Comparison of ENCODE assay signal across 16 mouse cellular contexts in the genomic region with DNA sequence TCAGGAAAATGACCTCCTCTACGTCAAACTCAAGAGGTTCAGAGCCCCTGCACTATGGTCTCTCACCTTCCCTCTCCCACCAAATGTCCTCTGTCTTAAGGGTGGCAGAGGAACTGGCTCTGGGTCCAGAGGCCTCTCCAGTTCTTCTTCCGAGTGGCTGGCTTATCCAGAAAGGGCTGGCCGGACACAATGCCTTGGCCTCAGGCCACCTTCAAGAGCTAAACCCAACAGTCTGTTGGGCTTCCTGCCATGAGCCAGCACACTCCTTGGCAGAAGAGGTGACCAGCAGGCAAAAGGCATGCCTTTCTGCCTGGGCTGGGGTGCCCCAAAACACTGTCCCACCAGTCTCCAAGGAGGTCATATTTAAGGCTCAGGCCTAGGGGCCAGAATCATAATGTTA.
DNase-seq lines count a peak whose midpoint lies in the region; ATAC-seq and TF ChIP-seq lines count a peak whose summit lies in the region.
"Had no signal": no experiment of that assay in that cellular context is flagged by ENCODE, and none has a peak within 500 bp of the region (broad histone marks: within the 10 kb centered on the region; RNA-seq: fewer than 3 reads in every experiment).

No protein-coding gene starts in this region.

- TF ChIP-seq CTCF in lung, postnatal 0 days (IDR thresholded peaks at IDR 0.05): no peak

- H3K9me3 ChIP-seq in lung, postnatal 0 days (ENCODE audit: low read length): no peaks in the 10 kb centered on the region
- no peaks in the 10 kb centered on the region for H3K9me3 ChIP-seq in hindbrain, embryonic 16.5 days (ENCODE audit: control insufficient read depth, low read length)
- H3K9me3 ChIP-seq: embryonic facial prominence, embryonic 13.5 days; forebrain, embryonic 10.5 days; G1E; kidney, embryonic 15.5 days; liver, embryonic 12.5 days; neural tube, embryonic 13.5 days had no signal

- no peak overlapping the region for H3K4me3 ChIP-seq in lung, postnatal 0 days (ENCODE audit: low read depth, low read length)
- no peak overlapping the region for H3K4me3 ChIP-seq in hindbrain, embryonic 16.5 days (ENCODE audit: low read length)
- H3K4me3 ChIP-seq: embryonic facial prominence, embryonic 13.5 days; forebrain, embryonic 10.5 days; kidney, embryonic 15.5 days; liver, embryonic 12.5 days; neural tube, embryonic 13.5 days had no signal

- DNase-seq in heart, adult 9 months (ENCODE audit: low spot score in 2 of 2): peak; percentile 12 to 49
- DNase-seq in heart, postnatal 25 days (ENCODE audit: low spot score): no peak
- peak; percentile 58 for DNase-seq in brain, adult 2 months (ENCODE audit: low read depth, low spot score)
- peak; percentile 62 for DNase-seq in cerebellum, adult 9-10 months
- DNase-seq in lung, postnatal 0 days (ENCODE audit: low spot score): peak; percentile 44
- DNase-seq in frontal cortex, postnatal 36 days (ENCODE audit: low spot score in 2 of 2): no peak
- no peak for DNase-seq in right cerebral cortex, adult 18-20 months
- DNase-seq: retina, postnatal 1 day; spleen, adult 18-20 months had no signal

- 49% methylated on average over 3 of the region's 3 CpGs for WGBS in lung, postnatal 0 days
- WGBS in hindbrain, embryonic 16.5 days: 81% methylated on average over 3 of the region's 3 CpGs

- ATAC-seq in lung, postnatal 0 days: no peak
- no peak for ATAC-seq in hindbrain, embryonic 16.5 days
- ATAC-seq: liver, embryonic 12.5 days had no signal

- no peaks in the 10 kb centered on the region for H3K4me1 ChIP-seq in lung, postnatal 0 days (ENCODE audit: insufficient read depth, low read depth, low read length)
- H3K4me1 ChIP-seq in hindbrain, embryonic 16.5 days (ENCODE audit: control insufficient read depth, insufficient read depth, low read depth, low read length): no peaks in the 10 kb centered on the region
- H3K4me1 ChIP-seq: embryonic facial prominence, embryonic 13.5 days; liver, embryonic 12.5 days had no signal

- H3K9ac ChIP-seq in lung, postnatal 0 days (replicated peaks; ENCODE audit: low read depth): no peak overlapping the region
- H3K9ac ChIP-seq in hindbrain, embryonic 16.5 days (ENCODE audit: low read depth, low read length): no peak overlapping the region
- H3K9ac ChIP-seq: embryonic facial prominence, embryonic 13.5 days; kidney, embryonic 15.5 days; liver, embryonic 12.5 days; neural tube, embryonic 13.5 days had no signal

- no peak for TF ChIP-seq EP300 in lung, postnatal 0 days (IDR thresholded peaks at IDR 0.05)

- intact Hi-C loops in heart, postnatal 25 days (cut with DNase I): no loop called here

- H3K4me2 ChIP-seq in lung, postnatal 0 days (replicated peaks; ENCODE audit: low read depth, low read length): no peak overlapping the region
- H3K4me2 ChIP-seq in hindbrain, embryonic 16.5 days (ENCODE audit: low read length): no peak overlapping the region
- H3K4me2 ChIP-seq: embryonic facial prominence, embryonic 13.5 days; kidney, embryonic 15.5 days; liver, embryonic 12.5 days; neural tube, embryonic 13.5 days had no signal

- H3K36me3 ChIP-seq in lung, postnatal 0 days (ENCODE audit: insufficient read depth, low read length): no peaks in the 10 kb centered on the region
- H3K36me3 ChIP-seq in hindbrain, embryonic 16.5 days (ENCODE audit: control insufficient read depth, insufficient read depth, low read length): no peaks in the 10 kb centered on the region
- H3K36me3 ChIP-seq: embryonic facial prominence, embryonic 13.5 days; forebrain, embryonic 10.5 days; G1E; kidney, embryonic 15.5 days; liver, embryonic 12.5 days; neural tube, embryonic 13.5 days had no signal

- H3K27me3 ChIP-seq in lung, postnatal 0 days (replicated peaks; ENCODE audit: insufficient read depth, low read length): no peaks in the 10 kb centered on the region
- peaks cover 3% of the 10 kb centered on the region; the same call in 1 of the 2 replicates for H3K27me3 ChIP-seq in hindbrain, embryonic 16.5 days (replicated peaks; ENCODE audit: control insufficient read depth, insufficient read depth, low read length)

- H3K27ac ChIP-seq in lung, postnatal 0 days (ENCODE audit: low read length): no peak overlapping the region
- no peak overlapping the region for H3K27ac ChIP-seq in hindbrain, embryonic 16.5 days (ENCODE audit: low read depth, low read length)
- H3K27ac ChIP-seq: embryonic facial prominence, embryonic 13.5 days; forebrain, embryonic 10.5 days; kidney, embryonic 15.5 days; liver, embryonic 12.5 days; neural tube, embryonic 13.5 days had no signal

Comparison
In these comparisons a context has a peak if more than half of its experiments do, and no peak if none do; other contexts are left out.
1. DNase-seq: peak in heart, adult 9 months (2 of 2), brain, adult 2 months (single experiment), cerebellum, adult 9-10 months (single experiment) and lung, postnatal 0 days (single experiment); none in heart, postnatal 25 days (single experiment), frontal cortex, postnatal 36 days (0 of 2) and right cerebral cortex, adult 18-20 months (single experiment).